Mouse (Mus musculus): ENCODE results near the gene Sdcbp2.
"Not testable (repeated sequence)": the region's sequence is repeated elsewhere in the genome, so short reads cannot be mapped to it uniquely, and the experiment has no call there.

Gene Sdcbp2

DNA sequence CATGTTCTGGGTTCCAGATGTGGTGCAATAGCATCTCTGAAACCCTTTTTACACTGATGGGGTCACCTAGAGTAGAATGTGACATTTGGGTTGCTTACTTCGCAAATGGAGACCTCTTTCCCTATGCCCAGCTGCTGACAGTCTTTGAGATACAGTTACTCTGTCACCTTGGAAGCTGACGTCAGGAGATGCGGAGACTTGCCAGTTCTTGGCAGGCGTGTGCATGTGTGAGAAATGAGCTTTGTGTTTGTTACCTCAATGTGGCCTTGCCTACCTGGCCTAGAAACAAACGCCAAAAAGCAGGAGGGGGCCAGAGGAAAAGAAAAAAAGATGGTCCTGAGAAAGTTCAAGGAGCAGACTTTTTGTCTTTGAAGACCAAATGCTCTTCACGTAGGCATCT lies 5.6 kb upstream of the Sdcbp2 start:
- no peak for DNase-seq (ENCODE audit: low read depth, low spot score)

DNA sequence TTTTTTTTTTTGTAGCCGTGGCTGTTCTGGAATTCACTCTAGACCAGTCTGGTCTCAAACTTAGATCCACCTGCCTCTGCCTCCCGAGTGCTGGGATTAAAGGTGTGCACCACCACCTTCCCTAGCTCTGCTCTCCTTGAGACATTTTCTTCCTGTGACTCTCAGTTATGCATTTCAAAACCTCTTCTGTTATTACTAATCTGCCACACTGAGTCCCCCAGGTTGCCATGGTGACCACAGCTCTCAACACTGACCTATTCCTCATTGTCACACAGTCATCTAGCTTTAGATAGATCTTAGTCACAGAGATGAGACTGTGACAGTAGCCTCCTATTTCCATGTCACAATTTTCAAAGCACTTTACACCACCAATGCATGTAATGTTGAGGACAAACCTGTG lies 3.0 kb upstream of the Sdcbp2 start:
- no peak for DNase-seq (ENCODE audit: low read depth, low spot score)

DNA sequence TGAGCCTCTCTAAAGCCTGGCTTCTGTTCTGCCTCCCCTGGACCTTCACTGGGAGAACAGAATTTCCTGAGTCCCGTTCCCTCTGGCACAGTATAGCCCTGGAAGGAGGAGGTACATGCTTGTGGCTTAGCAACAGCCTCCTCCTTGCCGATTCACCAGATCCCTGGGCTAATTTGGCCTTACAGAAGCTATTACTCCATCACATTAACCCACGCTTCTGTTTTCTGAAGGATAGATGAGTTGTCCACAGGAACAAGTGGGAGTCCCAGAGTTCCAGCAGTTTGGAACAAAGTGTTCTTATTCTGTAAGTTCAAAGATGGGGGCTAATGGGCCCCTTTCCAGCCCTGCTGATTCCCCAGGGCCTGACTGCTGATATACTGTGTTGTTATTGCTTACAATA lies 1.2 kb downstream of the Sdcbp2 start:
- no peak for DNase-seq (ENCODE audit: low read depth, low spot score)

DNA sequence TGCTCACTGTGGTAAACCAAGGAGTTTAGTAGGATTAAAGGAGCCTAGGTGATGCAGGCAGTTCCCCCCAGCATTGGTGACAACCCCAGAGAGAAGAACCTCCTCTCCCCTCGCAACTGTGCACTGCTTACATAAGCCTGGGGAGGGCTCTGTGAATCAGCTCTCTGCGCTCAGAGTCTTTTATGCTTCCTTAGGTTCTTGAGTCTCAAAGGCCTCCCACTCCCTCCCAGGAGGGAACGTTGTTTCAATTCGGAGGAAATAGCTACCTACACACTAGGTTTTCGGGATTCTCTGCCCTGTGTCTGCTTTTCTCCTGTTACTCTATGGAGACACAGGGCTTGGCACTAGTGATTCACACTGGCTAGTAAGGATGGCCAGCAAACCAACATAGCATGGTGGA lies 2.2 kb downstream of the Sdcbp2 start:
- DNase-seq (ENCODE audit: low read depth, low spot score) = no peak

DNA sequence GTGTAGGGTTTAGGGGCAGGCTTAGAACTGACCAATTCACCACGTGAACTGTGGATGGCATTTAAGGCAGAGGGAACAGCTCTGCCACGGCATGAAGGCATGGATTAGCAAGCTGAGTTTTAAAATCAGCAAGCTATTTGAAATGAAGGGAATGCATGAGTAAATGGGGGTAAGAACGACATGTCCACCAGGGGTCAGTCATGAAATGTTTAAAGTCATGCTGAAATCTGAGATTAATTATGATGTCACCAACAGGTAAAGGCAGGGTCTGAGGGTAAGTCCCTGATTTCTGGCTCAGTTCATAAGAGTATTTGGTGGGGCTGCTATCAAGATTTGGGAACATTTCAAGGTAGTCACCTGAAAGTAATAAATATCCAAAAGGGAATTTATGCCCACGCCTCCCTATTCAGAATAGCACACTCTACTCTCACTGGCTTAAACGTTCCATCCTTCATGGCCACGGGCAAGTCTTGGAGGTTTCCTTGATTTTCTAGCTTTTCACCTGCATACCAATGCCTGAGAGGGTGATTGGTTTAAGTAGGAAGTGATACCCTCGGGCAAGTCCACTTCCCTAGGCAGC lies 2.8 kb downstream of the Sdcbp2 start:
- no peak for DNase-seq (ENCODE audit: low read depth, low spot score)

DNA sequence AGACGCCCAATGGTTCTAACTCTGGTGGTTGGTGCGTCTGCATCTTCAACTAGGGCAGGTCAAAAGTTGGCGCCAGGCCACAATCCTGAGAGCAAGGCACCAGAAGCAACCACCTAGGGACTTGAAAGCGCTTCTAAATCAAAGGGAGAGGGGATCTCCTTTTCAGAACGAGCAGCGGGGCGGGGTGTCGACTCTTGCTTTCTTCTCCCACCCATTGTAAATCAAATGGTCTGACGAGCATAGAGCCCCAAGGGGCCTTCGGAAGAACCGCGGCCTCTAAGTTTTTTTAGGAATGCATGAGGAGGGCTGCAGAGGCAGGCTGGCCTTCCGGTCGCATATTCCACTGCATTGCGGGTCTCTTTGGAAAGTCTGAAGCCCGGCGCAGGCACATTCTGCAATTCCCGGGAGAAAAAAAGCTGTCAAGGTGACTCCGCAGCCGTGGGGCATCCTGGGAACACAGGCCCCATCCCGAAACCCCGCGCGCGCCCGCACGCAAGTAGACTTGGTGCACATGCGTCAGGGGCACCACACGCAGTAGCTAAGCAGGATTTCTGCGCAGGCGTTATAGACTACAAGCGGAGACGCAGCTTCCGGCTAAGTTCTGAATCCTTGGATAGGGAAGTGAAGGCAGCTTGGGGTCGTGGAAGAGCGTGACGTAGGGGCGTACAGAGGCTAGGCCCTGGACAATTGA lies 3.4 kb downstream of the Sdcbp2 start:
- no peak for DNase-seq (ENCODE audit: low read depth, low spot score)

DNA sequence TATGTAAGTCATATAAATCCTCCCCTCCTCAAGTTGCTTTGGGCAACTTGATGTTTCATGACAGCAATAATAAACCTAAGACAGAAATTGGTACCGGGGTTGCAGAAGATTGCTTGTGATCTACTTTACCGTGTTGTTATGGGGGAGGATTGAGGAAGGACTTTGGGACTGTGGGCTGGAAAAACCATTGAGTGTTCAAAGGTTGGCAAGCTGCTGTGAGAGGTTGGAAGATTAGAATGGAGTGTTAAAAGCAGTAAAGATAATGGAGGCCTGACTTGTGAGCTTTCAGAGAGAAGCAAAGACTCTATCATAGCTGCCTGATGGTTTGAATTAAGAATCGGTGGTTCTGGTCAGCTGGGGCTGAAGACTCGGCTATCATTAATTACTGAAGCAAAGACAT lies 6.8 kb downstream of the Sdcbp2 start:
- no peak for DNase-seq (ENCODE audit: low read depth, low spot score)

- DNase-seq (ENCODE audit: low read depth, low spot score) = no peak
Measured at GRCm38 (mm10) chr2:151580945-151581344, 8.5 kb downstream of the Sdcbp2 start.

DNA sequence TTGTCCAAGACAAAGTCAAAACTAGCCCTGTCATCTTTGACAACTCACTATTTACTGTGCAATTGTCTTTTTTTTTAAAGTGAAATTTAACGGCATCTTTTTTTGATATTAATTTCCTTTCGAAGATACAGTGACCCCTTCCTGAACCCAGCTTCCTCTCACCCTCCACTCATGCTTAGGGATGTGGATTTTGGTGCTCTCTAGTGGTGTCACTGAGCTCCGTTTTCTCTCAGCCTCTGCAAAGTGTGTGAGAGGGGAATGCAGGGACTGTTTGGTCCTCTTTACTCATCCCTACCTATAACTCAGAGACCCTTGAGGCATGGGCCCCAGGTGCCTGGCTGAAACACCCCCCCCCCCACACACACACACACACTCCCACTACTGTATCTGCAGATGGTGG lies 13.5 kb downstream of the Sdcbp2 start:
- DNase-seq (ENCODE audit: low read depth, low spot score) = no peak

- no peak for DNase-seq (ENCODE audit: low read depth, low spot score)
Measured at GRCm38 (mm10) chr2:151586807-151587206, 14.4 kb downstream of the Sdcbp2 start.

GRCm38 (mm10) chr2:151587306-151587705 lies 14.9 kb downstream of the Sdcbp2 start:
- DNase-seq (ENCODE audit: low read depth, low spot score) = no peak

DNA sequence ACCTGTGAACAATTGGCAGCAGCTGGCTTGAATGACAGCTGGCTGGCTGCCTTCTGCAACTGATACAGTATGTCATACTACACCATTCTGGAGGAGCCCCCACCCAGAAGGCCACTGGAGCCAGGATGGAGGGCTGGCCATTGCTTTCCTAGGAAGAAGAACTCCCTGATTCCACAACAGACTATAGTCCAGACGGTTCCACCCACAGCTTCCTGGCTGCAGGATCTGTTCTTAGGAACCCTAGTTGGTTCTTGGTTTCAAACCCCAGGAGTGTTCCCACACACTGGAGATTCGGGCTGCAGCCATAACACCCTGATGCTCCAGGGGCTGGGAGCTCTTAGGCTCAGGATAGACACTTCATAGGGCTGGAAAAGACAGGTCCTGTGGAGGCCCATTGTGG lies 25.6 kb downstream of the Sdcbp2 start:
- no peak for DNase-seq (ENCODE audit: low read depth, low spot score)

- DNase-seq (ENCODE audit: low read depth, low spot score) = no peak
Measured at GRCm38 (mm10) chr2:151602106-151602505, 29.7 kb downstream of the Sdcbp2 start.

GRCm38 (mm10) chr2:151603630-151604029 lies 31.2 kb downstream of the Sdcbp2 start:
- no peak for DNase-seq (ENCODE audit: low read depth, low spot score)

- DNase-seq (ENCODE audit: low read depth, low spot score) = no peak
Measured at GRCm38 (mm10) chr2:151605437-151605987, 33.1 kb downstream of the Sdcbp2 start.

DNA sequence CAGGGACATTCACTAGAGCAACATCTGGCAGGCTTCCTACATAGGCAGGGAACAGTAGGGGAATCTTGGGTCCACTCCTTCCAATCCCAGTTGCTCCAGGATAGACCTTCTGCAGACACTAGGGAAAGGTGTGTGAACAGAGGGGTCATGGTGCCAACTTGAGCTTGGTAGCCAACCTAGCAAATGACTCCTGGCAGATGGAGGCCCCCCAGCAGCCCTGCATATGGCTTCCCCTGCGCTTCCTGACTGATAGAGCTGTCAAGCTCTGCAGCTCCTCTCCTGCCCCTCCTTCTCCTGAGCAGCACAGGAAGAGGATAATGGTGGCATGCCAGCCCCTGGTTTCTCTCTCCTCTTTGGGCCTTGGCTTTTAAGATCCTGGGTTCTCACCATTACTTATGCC lies 36.0 kb downstream of the Sdcbp2 start:
- DNase-seq (ENCODE audit: low read depth, low spot score) = no peak

DNA sequence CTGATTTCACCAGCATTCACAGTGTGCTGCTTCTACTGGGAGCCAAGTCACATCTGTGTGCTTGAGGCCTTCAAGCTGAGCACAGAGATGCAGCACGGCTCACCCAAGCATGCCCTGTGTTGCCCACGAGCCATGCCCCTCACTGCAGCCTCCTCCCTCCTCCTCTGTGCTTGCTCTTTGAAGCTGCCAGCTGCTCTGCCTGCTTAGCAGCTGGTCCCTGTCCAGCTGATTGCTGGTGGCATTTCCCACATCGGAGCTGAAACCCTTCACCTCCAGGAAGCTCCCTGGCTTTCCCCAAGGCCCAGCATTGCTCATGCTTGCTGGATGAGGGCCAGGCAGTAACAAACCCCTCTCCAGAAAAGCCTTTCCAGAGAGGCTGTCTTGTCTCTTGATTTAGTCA lies 37.6 kb downstream of the Sdcbp2 start:
- no peak for DNase-seq (ENCODE audit: low read depth, low spot score)

GRCm38 (mm10) chr2:151615779-151616178 lies 43.4 kb downstream of the Sdcbp2 start:
- not testable (repeated sequence) for DNase-seq (ENCODE audit: low read depth, low spot score)

DNA sequence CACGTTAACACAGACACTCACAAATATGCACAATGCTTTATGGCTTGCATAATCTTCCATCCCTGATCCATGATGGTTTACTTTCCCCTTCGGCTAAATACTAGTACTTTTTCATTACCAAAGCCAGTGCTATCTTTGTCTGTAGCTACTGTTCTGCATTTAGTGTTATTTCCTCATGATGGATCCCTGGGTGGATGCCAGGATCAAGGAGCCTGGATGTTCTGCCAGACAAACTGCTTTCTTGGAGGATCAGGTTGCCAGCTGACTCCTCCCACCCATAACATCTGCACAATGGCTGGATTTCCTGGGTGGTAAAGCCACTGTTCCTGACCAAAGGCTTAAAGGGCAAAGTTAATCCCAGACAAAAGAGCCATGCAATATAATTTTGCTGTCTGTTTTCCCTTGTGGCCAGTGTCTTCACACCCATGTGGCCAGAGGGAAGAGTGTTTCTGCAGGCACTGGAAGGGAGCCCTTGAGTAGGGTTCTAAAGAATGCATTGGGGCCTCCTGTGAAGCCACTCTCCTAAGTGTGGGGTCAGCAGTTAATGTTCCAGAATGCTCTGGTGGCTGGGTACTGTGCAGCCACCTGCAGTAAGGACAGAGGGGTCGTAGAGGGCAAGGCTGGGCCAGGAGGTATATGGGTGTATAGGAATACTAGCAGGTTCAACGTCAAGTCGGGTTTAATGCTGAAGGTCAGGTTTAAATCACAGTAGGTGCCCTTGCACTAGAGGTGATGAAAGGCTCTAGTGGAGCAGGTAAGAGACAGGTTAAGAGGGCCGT lies 44.3 kb downstream of the Sdcbp2 start:
- no peak for DNase-seq (ENCODE audit: low read depth, low spot score)

DNA sequence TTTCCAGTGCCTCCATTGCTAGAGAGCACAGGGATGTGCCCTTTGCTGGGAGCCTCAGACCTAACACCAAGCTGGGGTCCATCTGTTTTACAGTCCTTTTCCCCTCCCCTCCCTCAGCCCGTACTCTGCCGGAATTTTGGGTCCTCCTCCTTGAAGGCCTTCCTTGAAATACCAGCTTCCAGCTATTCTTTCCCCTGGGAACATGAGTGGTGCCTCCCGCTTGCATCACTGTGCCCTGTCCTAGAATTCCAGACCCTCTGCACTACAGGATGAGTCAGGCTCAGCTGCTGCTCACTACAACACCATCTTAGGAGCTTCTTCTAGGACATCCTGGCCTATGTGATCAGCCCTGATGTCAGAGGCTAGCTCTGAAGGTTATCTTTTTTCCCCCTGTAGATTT lies 51.4 kb downstream of the Sdcbp2 start:
- no peak for DNase-seq (ENCODE audit: low read depth, low spot score)

DNA sequence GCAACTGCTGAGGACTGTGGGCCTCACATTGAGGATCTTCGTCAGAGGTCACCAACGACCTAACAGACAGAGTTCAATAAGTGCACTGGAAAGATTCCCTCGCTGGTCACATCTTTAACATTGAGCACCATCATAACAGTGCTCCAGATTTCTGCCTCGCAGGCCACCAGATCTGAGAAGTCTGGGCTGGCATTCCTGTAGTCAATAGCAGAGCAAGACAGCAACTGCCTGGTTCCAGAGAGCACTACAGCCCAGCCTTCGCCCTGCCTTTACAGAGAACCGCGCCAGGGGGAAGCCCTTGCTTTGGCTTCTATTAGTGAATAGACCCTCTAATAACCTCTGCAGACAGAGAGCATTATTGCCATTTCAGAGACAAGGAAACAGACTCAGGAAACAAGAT lies 53.9 kb downstream of the Sdcbp2 start:
- no peak for DNase-seq (ENCODE audit: low read depth, low spot score)

DNA sequence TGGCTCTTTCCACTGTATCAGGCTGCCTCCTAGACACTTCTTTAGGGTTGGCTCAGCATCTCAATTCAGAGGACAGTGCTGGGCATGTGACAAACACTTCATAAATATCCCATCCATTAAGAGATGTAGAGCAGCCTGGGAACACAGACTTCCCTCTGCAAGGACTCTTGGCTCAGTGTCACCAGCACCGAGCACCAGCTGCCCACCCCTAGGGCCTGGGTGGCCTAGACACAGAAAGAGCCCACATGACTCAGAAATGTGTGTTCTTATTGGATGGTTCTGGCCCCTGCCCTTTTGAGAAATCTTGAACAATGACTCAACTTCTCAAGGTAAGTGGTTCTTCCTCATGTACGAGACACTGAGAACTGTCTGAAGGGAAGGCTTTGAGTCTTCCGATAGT lies 55.6 kb downstream of the Sdcbp2 start:
- no peak for DNase-seq (ENCODE audit: low read depth, low spot score)

DNA sequence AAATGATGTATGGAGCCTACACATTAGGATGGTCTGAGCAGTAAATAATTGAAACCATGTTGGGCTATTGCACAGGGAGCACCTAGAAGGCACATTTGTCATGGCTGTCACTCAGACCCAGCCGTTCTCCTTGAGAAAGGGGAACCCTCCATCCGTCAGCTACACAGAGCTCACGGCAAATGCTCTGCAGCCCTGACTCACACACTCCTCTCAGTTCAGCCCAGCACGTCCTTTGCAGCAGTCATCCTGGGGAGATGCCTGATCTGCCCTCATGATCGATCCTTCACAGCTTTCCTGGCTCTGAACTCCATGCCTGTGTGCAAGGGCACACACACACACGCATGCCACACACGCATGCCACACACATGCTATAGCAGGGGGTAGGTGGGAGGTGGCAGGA lies 56.9 kb downstream of the Sdcbp2 start:
- DNase-seq (ENCODE audit: low read depth, low spot score) = no peak

All from c-Kit-negative CD71-positive TER-119-positive erythroid progenitor cells, embryonic 14.5 days (primary cell).